Mouse (Mus musculus): Measurements from ENCODE around the gene Xpo5. TPM values are rescaled to one million over a fixed set of nuclear protein-coding genes. Genes with fewer than 3 reads are reported as not detected.
A peak's percentile ranks its signal among the peaks of the same experiment; 100 is the strongest.

The Xpo5 gene
- total and polyA plus RNA-seq, 2 experiments from 2014 or later: 11.7 to 28.9 TPM

DNA sequence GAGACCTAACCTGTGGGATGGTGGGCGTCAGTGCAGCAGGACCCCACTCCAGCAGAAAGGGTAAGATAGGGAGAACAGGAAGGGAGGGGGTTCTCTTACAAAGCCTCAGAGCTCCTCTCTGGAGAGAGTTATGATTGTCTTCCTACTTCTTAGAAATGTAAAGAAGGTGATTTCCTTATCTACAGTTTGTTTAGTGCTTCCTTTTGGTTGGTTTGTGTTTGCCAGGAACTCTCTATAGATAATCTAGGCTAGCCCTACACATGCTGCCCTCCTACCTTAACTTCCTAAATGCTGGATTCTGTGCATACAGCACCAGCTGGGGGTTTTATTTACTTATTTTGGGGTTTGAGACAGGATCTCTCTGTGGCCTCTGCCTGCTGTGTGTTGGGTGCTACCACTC lies 33.5 kb downstream of the Xpo5 start:
- no peaks in the 10 kb centered on the region for H3K9me3 ChIP-seq (replicated peaks; ENCODE audit: control insufficient read depth, low read length)
- no peak overlapping the region for H3K9ac ChIP-seq (replicated peaks; ENCODE audit: low read depth, low read length)
- ATAC-seq (ENCODE audit: insufficient read depth, low read depth) (no peak), DNase-seq (ENCODE audit: low spot score) (no peak)
- 81% methylated on average over 1 of the region's 1 CpGs for WGBS
- no peak overlapping the region for H3K4me3 ChIP-seq (ENCODE audit: low read depth, low read length)
- TF ChIP-seq EP300 (IDR thresholded peaks at IDR 0.05; ENCODE audit: low read depth): no peak
- TF ChIP-seq CTCF (IDR thresholded peaks at IDR 0.05; ENCODE audit: low read depth): no peak
- no peaks in the 10 kb centered on the region; the same call in 1 of the 2 replicates for H3K4me1 ChIP-seq (ENCODE audit: control insufficient read depth, insufficient read depth)
- H3K27ac ChIP-seq (ENCODE audit: low read depth): no peak overlapping the region
- no peak overlapping the region for H3K4me2 ChIP-seq (ENCODE audit: low read depth, low read length)
- peaks cover 73% of the 10 kb centered on the region for H3K36me3 ChIP-seq (replicated peaks; ENCODE audit: control insufficient read depth, insufficient read depth, low read length)
- H3K27me3 ChIP-seq (ENCODE audit: control insufficient read depth, insufficient read depth, low read length): no peaks in the 10 kb centered on the region

DNA sequence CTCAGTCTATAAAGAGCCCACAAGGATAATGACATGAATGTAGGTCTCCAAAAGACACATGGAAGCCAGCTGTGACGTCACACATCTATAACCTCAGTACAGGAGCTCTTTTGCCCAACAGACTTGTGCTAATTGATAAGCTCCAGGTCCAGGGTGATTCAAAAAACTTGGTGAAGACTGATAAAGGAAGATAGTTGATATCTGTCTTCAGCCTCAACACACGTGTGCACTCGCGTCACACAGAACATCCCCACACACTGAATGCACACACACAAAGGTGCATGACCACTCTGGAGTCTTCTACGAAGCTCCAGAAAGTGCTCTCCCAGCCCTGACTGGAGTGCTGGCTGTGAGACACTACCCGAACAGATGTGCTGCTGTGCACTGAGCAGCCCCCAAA lies 34.5 kb downstream of the Xpo5 start:
- no peaks in the 10 kb centered on the region for H3K27me3 ChIP-seq (ENCODE audit: control insufficient read depth, insufficient read depth, low read length)
- WGBS: 82% methylated on average over 6 of the region's 6 CpGs
- no peak for DNase-seq (ENCODE audit: low spot score)
- no peak overlapping the region for H3K4me2 ChIP-seq (ENCODE audit: low read depth, low read length)
- no peak overlapping the region for H3K4me3 ChIP-seq (ENCODE audit: low read depth, low read length)
- no peak for ATAC-seq (ENCODE audit: insufficient read depth, low read depth)
- H3K9ac ChIP-seq (replicated peaks; ENCODE audit: low read depth, low read length): no peak overlapping the region
- H3K4me1 ChIP-seq (ENCODE audit: control insufficient read depth, insufficient read depth): no peaks in the 10 kb centered on the region; the same call in 1 of the 2 replicates
- no peaks in the 10 kb centered on the region for H3K9me3 ChIP-seq (replicated peaks; ENCODE audit: control insufficient read depth, low read length)
- peaks cover 76% of the 10 kb centered on the region for H3K36me3 ChIP-seq (replicated peaks; ENCODE audit: control insufficient read depth, insufficient read depth, low read length)
- no peak overlapping the region for H3K27ac ChIP-seq (ENCODE audit: low read depth)
- TF ChIP-seq EP300 (IDR thresholded peaks at IDR 0.05; ENCODE audit: low read depth) (no peak), CTCF (IDR thresholded peaks at IDR 0.05; ENCODE audit: low read depth) (no peak)

DNA sequence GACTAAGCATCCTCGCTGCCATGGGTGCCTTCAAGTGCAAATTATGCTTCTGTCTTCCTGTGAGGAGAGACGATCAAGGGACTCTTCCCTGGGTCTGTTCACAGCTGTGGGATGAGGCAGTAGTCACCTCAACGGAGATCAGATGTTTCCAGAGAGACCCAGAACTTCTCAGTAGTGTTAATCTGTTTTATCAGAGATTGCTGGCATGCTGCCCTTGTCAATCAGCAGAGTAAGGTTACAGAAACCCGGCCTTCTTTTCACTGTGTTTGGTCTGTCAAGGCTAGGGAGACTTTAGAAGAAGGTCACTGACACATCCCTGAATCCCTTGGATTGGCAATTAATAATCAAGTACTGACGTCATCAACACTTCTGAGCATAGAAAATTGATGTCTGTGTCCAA lies 34.9 kb downstream of the Xpo5 start:
- H3K9me3 ChIP-seq (replicated peaks; ENCODE audit: control insufficient read depth, low read length): no peaks in the 10 kb centered on the region
- no peak for DNase-seq (ENCODE audit: low spot score)
- H3K27me3 ChIP-seq (ENCODE audit: control insufficient read depth, insufficient read depth, low read length): no peaks in the 10 kb centered on the region
- TF ChIP-seq CTCF (IDR thresholded peaks at IDR 0.05; ENCODE audit: low read depth) (no peak), EP300 (IDR thresholded peaks at IDR 0.05; ENCODE audit: low read depth) (no peak)
- no peak overlapping the region for H3K27ac ChIP-seq (ENCODE audit: low read depth)
- no peak for ATAC-seq (ENCODE audit: insufficient read depth, low read depth)
- H3K4me3 ChIP-seq (ENCODE audit: low read depth, low read length): no peak overlapping the region
- H3K9ac ChIP-seq (replicated peaks; ENCODE audit: low read depth, low read length): no peak overlapping the region
- peaks cover 80% of the 10 kb centered on the region for H3K36me3 ChIP-seq (replicated peaks; ENCODE audit: control insufficient read depth, insufficient read depth, low read length)
- no peaks in the 10 kb centered on the region; the same call in 1 of the 2 replicates for H3K4me1 ChIP-seq (ENCODE audit: control insufficient read depth, insufficient read depth)
- no peak overlapping the region for H3K4me2 ChIP-seq (ENCODE audit: low read depth, low read length)
- 67% methylated on average over 5 of the region's 5 CpGs for WGBS

DNA sequence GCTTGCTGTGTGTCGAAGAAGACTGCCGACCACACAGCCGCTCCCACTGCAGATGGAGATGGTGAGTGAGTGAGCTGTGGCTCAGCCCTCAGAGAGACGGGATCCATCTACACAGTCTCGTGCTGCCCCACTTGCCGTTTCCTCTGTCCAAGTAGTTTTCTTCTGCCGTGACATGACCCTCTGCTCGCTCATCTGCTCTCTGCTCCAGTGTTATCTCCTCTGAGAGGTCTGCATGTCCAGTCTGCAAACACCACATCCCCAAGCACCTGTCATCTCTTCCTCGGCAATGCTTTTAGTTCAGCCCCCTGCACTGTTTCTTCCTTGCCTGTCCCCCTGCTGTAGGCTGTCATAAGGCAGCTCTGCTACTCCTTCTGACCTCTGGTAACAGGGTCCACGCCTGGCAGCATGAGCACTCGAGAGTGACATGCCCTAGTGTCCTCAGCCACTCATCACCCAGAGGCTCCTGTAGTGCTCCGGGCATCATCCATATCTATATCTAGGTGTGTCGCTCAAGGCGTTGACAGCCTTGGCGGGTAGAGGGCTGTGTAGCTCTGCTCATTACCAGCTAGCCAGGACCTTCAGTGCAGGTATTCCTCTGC lies 37.0 kb downstream of the Xpo5 start:
- DNase-seq (ENCODE audit: low spot score) (peak; percentile 48), ATAC-seq (ENCODE audit: insufficient read depth, low read depth) (peak; percentile 85)
- H3K4me2 ChIP-seq (ENCODE audit: low read depth, low read length): no peak overlapping the region
- H3K36me3 ChIP-seq (replicated peaks; ENCODE audit: control insufficient read depth, insufficient read depth, low read length): peaks cover 81% of the 10 kb centered on the region
- TF ChIP-seq EP300 (IDR thresholded peaks at IDR 0.05; ENCODE audit: low read depth) (no peak), CTCF (IDR thresholded peaks at IDR 0.05; ENCODE audit: low read depth) (no peak)
- no peaks in the 10 kb centered on the region; the same call in 1 of the 2 replicates for H3K4me1 ChIP-seq (ENCODE audit: control insufficient read depth, insufficient read depth)
- H3K9ac ChIP-seq (replicated peaks; ENCODE audit: low read depth, low read length): no peak overlapping the region
- H3K27me3 ChIP-seq (ENCODE audit: control insufficient read depth, insufficient read depth, low read length): no peaks in the 10 kb centered on the region
- no peak overlapping the region for H3K4me3 ChIP-seq (ENCODE audit: low read depth, low read length)
- no peak overlapping the region; the same call in 1 of the 2 replicates for H3K27ac ChIP-seq (ENCODE audit: low read depth)
- no peaks in the 10 kb centered on the region for H3K9me3 ChIP-seq (replicated peaks; ENCODE audit: control insufficient read depth, low read length)
- 33% methylated on average over 15 of the region's 15 CpGs for WGBS

DNA sequence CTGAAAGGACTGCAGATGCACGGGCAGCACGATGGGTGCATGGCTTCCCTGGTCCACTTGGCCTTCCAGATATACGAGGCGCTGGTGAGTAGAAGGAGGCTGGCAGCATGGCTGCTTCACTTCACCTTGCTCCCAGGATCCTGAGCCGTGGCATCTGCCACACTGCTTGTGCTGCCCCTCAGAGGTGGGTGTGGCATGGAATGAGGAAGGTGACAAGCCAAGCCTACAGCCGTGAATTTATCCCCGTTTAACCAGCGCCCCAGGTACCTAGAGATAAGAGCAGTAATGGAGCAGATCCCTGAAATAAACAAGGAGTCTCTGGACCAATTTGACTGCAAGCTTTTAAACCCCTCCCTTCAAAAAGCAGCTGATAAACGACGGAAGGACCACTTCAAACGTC lies 38.9 kb downstream of the Xpo5 start:
- Histone ChIP-seq H3K36me3 (replicated peaks; ENCODE audit: control insufficient read depth, insufficient read depth, low read length) (peaks cover 81% of the 10 kb centered on the region), H3K9me3 (replicated peaks; ENCODE audit: control insufficient read depth, low read length) (no peaks in the 10 kb centered on the region), H3K4me3 (ENCODE audit: low read depth, low read length) (no peak overlapping the region), H3K4me2 (ENCODE audit: low read depth, low read length) (no peak overlapping the region), H3K4me1 (ENCODE audit: control insufficient read depth, insufficient read depth) (no peaks in the 10 kb centered on the region; the same call in 1 of the 2 replicates), H3K27ac (ENCODE audit: low read depth) (no peak overlapping the region), H3K9ac (replicated peaks; ENCODE audit: low read depth, low read length) (no peak overlapping the region), H3K27me3 (ENCODE audit: control insufficient read depth, insufficient read depth, low read length) (no peaks in the 10 kb centered on the region)
- ATAC-seq (ENCODE audit: insufficient read depth, low read depth): no peak
- TF ChIP-seq CTCF (IDR thresholded peaks at IDR 0.05; ENCODE audit: low read depth): no peak
- no peak for TF ChIP-seq EP300 (IDR thresholded peaks at IDR 0.05; ENCODE audit: low read depth)
- 64% methylated on average over 11 of the region's 11 CpGs for WGBS
- no peak for DNase-seq (ENCODE audit: low spot score)

DNA sequence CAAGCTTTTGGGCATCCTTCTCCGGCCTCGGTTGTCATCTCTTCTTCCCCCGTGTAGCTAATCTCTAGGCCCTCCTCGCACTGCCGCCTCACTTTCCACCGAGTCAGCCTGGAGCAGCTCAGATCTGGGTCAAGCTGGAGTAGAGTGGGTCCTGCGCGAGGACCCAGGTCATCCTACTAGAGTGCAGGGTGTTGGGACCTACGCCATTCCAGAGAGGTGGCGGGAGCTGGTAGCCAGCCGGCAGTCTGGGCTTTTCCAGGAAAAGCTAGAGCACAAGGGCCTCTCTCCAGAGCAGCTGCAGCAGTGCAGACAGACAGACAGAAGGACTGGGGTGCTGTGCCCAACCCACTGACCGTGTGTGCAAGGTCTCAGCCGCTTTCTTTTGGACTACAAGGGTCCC lies 39.7 kb downstream of the Xpo5 start:
- peaks cover 7% of the 10 kb centered on the region; the same call in 1 of the 2 replicates for H3K4me1 ChIP-seq (ENCODE audit: control insufficient read depth, insufficient read depth)
- no peak for ATAC-seq (ENCODE audit: insufficient read depth, low read depth)
- DNase-seq (ENCODE audit: low spot score): no peak

More for the DNA sequence above, 39.7 kb downstream of the Xpo5 start:
- TF ChIP-seq EP300 (IDR thresholded peaks at IDR 0.05; ENCODE audit: low read depth) (no peak), CTCF (IDR thresholded peaks at IDR 0.05; ENCODE audit: low read depth) (no peak)
- no peaks in the 10 kb centered on the region for H3K27me3 ChIP-seq (ENCODE audit: control insufficient read depth, insufficient read depth, low read length)
- no peak overlapping the region for H3K4me2 ChIP-seq (ENCODE audit: low read depth, low read length)
- H3K9me3 ChIP-seq (replicated peaks; ENCODE audit: control insufficient read depth, low read length): no peaks in the 10 kb centered on the region
- no peak overlapping the region for H3K27ac ChIP-seq (ENCODE audit: low read depth)
- WGBS: 83% methylated on average over 13 of the region's 13 CpGs
- no peak overlapping the region for H3K9ac ChIP-seq (replicated peaks; ENCODE audit: low read depth, low read length)
- H3K4me3 ChIP-seq (ENCODE audit: low read depth, low read length): no peak overlapping the region
- peaks cover 73% of the 10 kb centered on the region for H3K36me3 ChIP-seq (replicated peaks; ENCODE audit: control insufficient read depth, insufficient read depth, low read length)

All from heart, postnatal 0 days (tissue).